Mouse (Mus musculus): Measurements from ENCODE around the gene Tbc1d19. TPM values are rescaled to one million over a fixed set of nuclear protein-coding genes. Genes with fewer than 3 reads are reported as not detected.
A peak's percentile ranks its signal among the peaks of the same experiment; 100 is the strongest.

Tbc1d19 gene
- total RNA-seq, 2 experiments from 2014 or later = 18.3 to 22.3 TPM

DNA sequence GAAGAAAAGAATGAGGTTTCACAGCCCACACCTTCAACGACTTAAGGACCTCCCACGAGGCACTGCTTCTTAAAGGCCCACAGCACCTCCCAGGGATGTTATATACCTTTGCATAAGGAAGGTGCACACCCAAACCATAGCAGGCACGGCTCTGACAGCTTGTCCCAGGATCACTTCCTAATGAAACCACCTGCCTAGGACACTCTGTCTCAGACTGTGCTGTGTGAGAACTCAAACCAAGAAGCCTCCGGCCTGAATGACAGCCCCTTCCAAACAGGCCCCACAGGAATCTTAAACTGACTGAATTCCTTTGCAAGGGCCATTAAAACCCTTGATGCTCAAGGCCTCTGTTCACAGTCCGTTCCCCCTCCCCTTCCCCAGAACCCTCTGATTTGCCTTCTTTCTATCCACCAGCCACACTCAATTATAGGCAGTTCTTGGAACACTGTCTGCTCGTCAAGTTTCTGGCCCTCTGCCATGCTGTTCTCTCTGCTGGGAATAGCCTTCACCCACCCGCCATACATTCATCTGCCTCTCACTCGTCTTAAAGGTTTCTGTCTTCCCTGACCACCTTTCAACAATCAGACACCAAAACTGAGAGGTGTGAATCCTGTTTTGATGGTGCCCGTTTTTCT lies 138.3 kb downstream of the Tbc1d19 start:
- peak in 1 of 2 experiments; percentile 41 for DNase-seq
- intact Hi-C loops (cut with DNase I) = loop anchor here (2.0 kb wide), 1 partner anchor 15 kb away; no protein-coding TSS in a partner anchor

DNA sequence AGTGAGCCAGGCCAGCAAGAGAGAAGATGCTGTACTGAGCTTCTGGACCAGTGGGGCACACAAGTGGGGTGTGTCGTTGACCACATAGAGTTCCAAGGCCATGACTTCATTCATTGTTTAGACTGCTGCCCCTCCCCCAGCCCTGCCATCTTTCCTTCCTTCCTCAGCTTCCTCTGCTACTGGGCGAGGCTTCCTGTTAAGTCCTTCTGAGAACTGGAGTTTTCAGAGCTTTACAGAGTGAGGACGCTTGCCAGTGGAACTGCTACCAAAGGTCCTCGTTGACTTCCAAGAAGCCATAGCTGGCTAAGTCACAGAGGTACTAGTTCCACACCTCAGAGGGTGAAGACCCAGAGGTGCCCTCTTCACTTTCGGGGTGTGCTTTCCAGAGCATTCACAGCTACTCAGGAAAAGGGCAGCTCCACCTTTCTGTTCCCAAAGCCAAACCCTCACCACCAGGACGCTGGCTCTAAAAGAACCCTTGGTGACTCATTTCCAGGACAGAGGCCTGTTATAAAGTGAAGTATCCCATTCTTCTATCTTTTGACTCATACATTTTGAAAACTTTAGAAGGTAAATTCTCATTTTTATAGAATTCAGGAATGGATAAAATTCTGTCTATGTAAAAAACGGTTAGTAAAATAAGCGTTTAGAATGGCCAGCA lies 139.3 kb downstream of the Tbc1d19 start:
- DNase-seq = peak; percentile 64 to 72
- intact Hi-C loops (cut with DNase I) = loop anchor here (2.0 kb wide), 1 partner anchor 16 kb away; no protein-coding TSS in a partner anchor

DNA sequence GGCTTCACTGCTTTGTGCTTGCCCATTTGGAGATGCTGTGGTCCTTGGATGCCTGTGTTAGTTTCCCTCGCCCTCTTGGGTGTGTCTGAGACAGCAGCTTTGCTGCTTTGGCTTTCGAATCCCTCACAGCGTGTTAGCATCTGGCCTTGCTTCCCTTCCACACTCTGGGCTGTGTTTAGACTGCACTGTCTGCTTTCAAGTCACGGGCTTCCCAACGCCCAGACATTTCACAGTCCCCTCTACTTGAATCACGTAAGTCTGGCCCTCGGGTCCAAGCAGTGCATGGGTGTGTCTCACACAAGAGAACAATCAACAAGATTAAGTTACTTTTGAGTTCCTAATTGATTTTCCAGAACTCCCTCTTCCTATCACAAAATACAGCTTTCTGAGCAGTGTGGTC lies 140.8 kb downstream of the Tbc1d19 start:
- peak in 1 of 2 experiments; percentile 52 for DNase-seq

DNA sequence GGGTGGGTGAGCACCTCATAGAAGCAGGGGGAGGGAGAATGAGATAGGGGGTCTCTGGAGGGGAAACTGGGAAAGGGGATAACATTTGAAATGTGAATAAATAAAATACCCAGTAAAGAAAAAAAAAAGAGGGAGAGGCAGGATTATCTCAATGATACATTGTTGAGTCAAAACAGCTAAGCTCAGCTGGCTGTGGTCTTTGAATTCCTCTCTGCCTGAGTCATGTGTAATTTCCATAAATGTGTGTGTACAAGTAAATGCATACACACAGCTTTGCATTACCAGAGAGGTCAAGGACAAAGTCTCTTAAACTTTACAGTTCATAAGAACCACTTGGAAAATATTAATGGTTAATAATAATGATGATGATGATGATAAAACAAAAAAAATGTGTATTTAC lies 143.8 kb downstream of the Tbc1d19 start:
- no peak for DNase-seq
- intact Hi-C loops (cut with DNase I) = no loop called here

More for the DNA sequence above, 140.8 kb downstream of the Tbc1d19 start:
- intact Hi-C loops (cut with DNase I) = loop anchor here (1.0 kb wide), 1 partner anchor 49 kb away; no protein-coding TSS in a partner anchor

Other genes starting within 250 kb of the Tbc1d19 start
- gene Cckar, start 101.9 kb upstream of the Tbc1d19 start, total RNA-seq (2021) = not detected
- gene Stim2, start 188.9 kb downstream of the Tbc1d19 start, total RNA-seq (2021) = 10 to 100 TPM; 14.0 to 17.0 TPM